ENCODE assay signal across 17 mouse cellular contexts in the genomic region with DNA sequence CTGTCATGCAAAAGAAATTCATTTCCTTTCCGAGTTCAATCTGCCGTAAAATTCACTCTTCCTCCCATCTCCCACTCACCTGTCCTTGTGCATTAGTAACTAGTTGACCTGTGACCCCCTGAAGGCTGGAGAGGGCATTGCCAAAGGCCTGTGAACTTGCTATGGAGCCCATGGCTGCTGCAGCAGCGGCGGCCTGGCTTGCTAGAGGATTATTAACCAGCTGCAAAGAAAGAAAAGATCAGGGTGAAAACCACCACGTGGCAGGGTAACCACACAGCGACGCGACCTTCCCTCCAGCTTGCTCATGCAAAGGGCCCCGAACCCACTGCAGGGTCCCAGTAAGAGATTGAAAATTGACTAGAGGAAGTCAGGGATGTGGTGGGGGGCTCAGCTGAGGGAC.
DNase-seq lines count a peak whose midpoint lies in the region; ATAC-seq lines count a peak whose summit lies in the region.
"Had no signal": no experiment of that assay in that cellular context is flagged by ENCODE, and none has a peak within 500 bp of the region (broad histone marks: within the 10 kb centered on the region; RNA-seq: fewer than 3 reads in every experiment).

No protein-coding gene starts in this region.

- H3K27me3 ChIP-seq in forebrain, embryonic 13.5 days, result no peaks in the 10 kb centered on the region
- no peaks in the 10 kb centered on the region for H3K27me3 ChIP-seq in forebrain, embryonic 15.5 days
- H3K27me3 ChIP-seq: liver, embryonic 13.5 days had no signal

- H3K27ac ChIP-seq in forebrain, embryonic 13.5 days, result no peak overlapping the region
- H3K27ac ChIP-seq in forebrain, embryonic 15.5 days (replicated peaks), result no peak overlapping the region
- H3K27ac ChIP-seq: liver, embryonic 13.5 days had no signal

- H3K4me2 ChIP-seq in forebrain, embryonic 13.5 days, result no peak overlapping the region
- H3K4me2 ChIP-seq in forebrain, embryonic 15.5 days (replicated peaks), result no peak overlapping the region
- H3K4me2 ChIP-seq: heart, embryonic 11.5 days; liver, embryonic 13.5 days had no signal

- H3K4me1 ChIP-seq in forebrain, embryonic 13.5 days, result 0 out of 2 replicates have a peak, but pooled peaks cover 1% of the 10 kb centered on the region
- peaks cover 5% of the 10 kb centered on the region; the same call in 1 of the 2 replicates for H3K4me1 ChIP-seq in forebrain, embryonic 15.5 days

- no peak overlapping the region for H3K9ac ChIP-seq in forebrain, embryonic 13.5 days
- H3K9ac ChIP-seq in forebrain, embryonic 15.5 days (replicated peaks), result no peak overlapping the region
- H3K9ac ChIP-seq: liver, embryonic 13.5 days had no signal

- 0 out of 2 replicates have a peak, but pooled peaks have one; percentile 11 for ATAC-seq in forebrain, embryonic 13.5 days
- no peak for ATAC-seq in forebrain, embryonic 15.5 days (replicated peaks)
- ATAC-seq: inflammation-experienced regulatory T-cells, adult 6 months; lung, postnatal 0 days had no signal

- DNase-seq in kidney, adult 11 months, result peak; percentile 13
- DNase-seq in kidney, adult 8-10 months, result peak; percentile 2 to 23
- DNase-seq in kidney, postnatal 36 days, result peak; percentile 16 to 34
- DNase-seq in testis, postnatal 10 days (ENCODE audit: low spot score), result no peak
- DNase-seq in left cerebral cortex, adult 11 months (ENCODE audit: low spot score), result no peak
- DNase-seq in thymus, postnatal 25 days, result no peak
- DNase-seq: adrenal gland, postnatal 25 days; cerebellum, adult 8-10 months; gastrocnemius, postnatal 14 days; heart, postnatal 36 days; liver, embryonic 13.5 days; right cerebral cortex, postnatal 25 days had no signal

- no peak overlapping the region for H3K4me3 ChIP-seq in forebrain, embryonic 13.5 days
- H3K4me3 ChIP-seq in forebrain, embryonic 15.5 days, result no peak overlapping the region
- H3K4me3 ChIP-seq: liver, embryonic 13.5 days had no signal

- WGBS in forebrain, embryonic 13.5 days, result 42% methylated on average over 9 of the region's 9 CpGs
- WGBS in forebrain, embryonic 15.5 days, result 45% methylated on average over 9 of the region's 9 CpGs

- no peaks in the 10 kb centered on the region for H3K36me3 ChIP-seq in forebrain, embryonic 13.5 days (ENCODE audit: poor library complexity, severe bottlenecking)
- H3K36me3 ChIP-seq in forebrain, embryonic 15.5 days, result no peaks in the 10 kb centered on the region
- H3K36me3 ChIP-seq: liver, embryonic 13.5 days had no signal

- no peaks in the 10 kb centered on the region for H3K9me3 ChIP-seq in forebrain, embryonic 13.5 days (replicated peaks)
- H3K9me3 ChIP-seq in forebrain, embryonic 15.5 days, result no peaks in the 10 kb centered on the region
- H3K9me3 ChIP-seq: liver, embryonic 13.5 days had no signal

Comparison
In these comparisons a context has a peak if more than half of its experiments do, and no peak if none do; other contexts are left out.
1. DNase-seq: peak in kidney, adult 11 months (single experiment), kidney, adult 8-10 months (2 of 2) and kidney, postnatal 36 days (2 of 2); none in testis, postnatal 10 days (single experiment), left cerebral cortex, adult 11 months (single experiment) and thymus, postnatal 25 days (single experiment).